Mouse (Mus musculus): ENCODE results near the gene Dut. TPM values are rescaled to one million over a fixed set of nuclear protein-coding genes. Genes with fewer than 3 reads are reported as not detected.

The Dut gene
- polyA plus RNA-seq, 1 experiment, result 15.7 TPM

DNA sequence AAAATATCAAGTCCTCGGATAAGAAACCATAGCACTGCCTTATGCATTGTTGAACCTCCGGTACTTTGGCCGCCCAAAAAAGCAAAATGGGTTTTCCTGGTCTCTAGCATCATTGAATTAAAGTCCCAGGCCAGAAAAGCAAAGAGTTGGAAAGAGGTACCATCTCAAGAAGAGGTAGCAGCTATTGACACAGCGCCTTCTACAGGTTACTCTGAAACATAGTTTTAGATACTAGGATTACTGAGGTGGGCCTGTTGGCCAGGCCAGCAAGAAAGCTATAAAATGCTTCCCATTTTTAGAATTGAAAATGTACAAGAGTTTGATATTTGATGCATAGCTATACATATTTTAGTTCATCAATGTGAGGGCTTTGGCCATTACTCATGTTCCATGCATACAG, 2.9 kb downstream of the Dut start:
- no peak for TF ChIP-seq TAL1 (IDR thresholded peaks at IDR 0.05; ENCODE audit: low read length)
- TF ChIP-seq GATA1 (IDR thresholded peaks at IDR 0.05; ENCODE audit: low read length), result no peak
- peak overlapping the region; percentile 87 for H3K4me3 ChIP-seq (replicated peaks)
- H3K4me1 ChIP-seq (ENCODE audit: control insufficient read depth), result peaks cover 64% of the 10 kb centered on the region
- no peaks in the 10 kb centered on the region for H3K27me3 ChIP-seq (ENCODE audit: control insufficient read depth)
- no peaks in the 10 kb centered on the region; the same call in 1 of the 2 replicates for H3K9me3 ChIP-seq (ENCODE audit: control insufficient read depth, low read length)
- peaks cover 66% of the 10 kb centered on the region for H3K36me3 ChIP-seq (ENCODE audit: control insufficient read depth)

DNA sequence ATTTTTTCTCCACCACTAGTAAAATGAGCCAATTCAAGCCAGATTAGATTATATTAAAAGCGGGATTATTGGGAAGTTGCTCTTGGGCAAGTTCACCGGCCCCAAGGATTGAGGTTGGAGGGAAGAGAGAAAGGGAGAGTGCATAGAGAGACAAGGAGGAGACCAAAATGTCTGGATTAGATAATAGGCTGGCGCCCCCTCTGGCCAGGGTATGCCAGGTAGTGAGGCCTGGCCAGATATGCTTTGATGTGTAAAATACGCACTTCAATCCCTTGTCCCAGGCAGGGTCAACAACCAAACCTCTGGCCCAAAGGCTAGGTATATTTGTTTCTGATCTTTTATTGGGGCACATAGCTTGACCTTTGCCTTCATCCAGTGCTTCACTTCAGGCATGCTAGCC, 4.8 kb downstream of the Dut start:
- no peaks in the 10 kb centered on the region for H3K27me3 ChIP-seq (ENCODE audit: control insufficient read depth)
- H3K9me3 ChIP-seq (ENCODE audit: control insufficient read depth, low read length), result no peaks in the 10 kb centered on the region; the same call in 1 of the 2 replicates
- peaks cover 51% of the 10 kb centered on the region for H3K4me1 ChIP-seq (ENCODE audit: control insufficient read depth)
- TF ChIP-seq GATA1 (IDR thresholded peaks at IDR 0.05; ENCODE audit: low read length) (no peak), TAL1 (IDR thresholded peaks at IDR 0.05; ENCODE audit: low read length) (no peak)
- peak overlapping the region; percentile 87 for H3K4me3 ChIP-seq (replicated peaks)
- H3K36me3 ChIP-seq (ENCODE audit: control insufficient read depth), result peaks cover 84% of the 10 kb centered on the region

DNA sequence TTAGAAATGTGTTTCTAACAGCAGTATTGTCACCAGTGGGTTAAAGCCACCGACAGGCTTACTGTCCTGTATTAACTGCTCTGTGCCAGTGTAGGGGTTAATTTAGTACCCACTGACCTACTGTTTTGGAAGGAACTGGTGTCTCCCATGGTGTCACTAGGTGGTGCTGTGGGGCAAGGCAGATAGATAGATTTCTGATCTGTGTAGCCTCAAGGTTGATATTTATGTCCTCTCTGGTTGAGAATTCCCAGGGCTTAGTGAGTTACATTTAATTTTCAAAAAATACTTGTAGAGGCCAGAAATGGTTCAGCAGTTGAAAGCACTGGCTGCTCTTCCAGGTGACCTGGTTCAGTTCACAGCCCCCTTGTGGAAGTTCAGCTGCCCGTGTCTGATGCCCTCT, 5.3 kb downstream of the Dut start:
- Histone ChIP-seq H3K4me1 (ENCODE audit: control insufficient read depth) (peaks cover 51% of the 10 kb centered on the region), H3K9me3 (ENCODE audit: control insufficient read depth, low read length) (no peaks in the 10 kb centered on the region; the same call in 1 of the 2 replicates), H3K27me3 (ENCODE audit: control insufficient read depth) (no peaks in the 10 kb centered on the region), H3K36me3 (ENCODE audit: control insufficient read depth) (peaks cover 89% of the 10 kb centered on the region), H3K4me3 (replicated peaks) (peak overlapping the region; percentile 87)
- TF ChIP-seq GATA1 (IDR thresholded peaks at IDR 0.05; ENCODE audit: low read length) (no peak), TAL1 (IDR thresholded peaks at IDR 0.05; ENCODE audit: low read length) (no peak)

DNA sequence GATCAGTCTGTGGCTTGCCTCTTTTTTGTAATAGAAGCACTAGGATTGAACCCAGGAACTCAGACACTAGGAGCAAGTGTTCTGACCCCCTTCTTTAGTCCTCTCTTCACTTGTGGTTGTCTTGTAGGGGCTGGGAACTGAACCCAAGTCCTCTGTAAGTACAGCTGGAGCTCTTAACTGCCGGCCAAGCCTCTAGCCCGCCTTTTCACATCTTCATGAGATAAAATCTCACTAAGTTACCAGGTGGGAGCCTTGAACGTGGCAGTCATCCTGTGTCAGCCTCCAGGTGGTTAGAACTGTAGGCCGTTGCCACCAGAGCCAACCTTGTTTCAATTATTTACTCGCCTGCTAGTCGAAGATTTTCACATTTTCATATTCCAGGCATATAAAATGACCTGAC, 6.7 kb downstream of the Dut start:
- Histone ChIP-seq H3K4me1 (ENCODE audit: control insufficient read depth) (peaks cover 48% of the 10 kb centered on the region), H3K27me3 (ENCODE audit: control insufficient read depth) (no peaks in the 10 kb centered on the region), H3K9me3 (ENCODE audit: control insufficient read depth, low read length) (no peaks in the 10 kb centered on the region; the same call in 1 of the 2 replicates), H3K36me3 (ENCODE audit: control insufficient read depth) (peaks cover 99% of the 10 kb centered on the region), H3K4me3 (replicated peaks) (no peak overlapping the region)
- TF ChIP-seq GATA1 (IDR thresholded peaks at IDR 0.05; ENCODE audit: low read length), result no peak
- no peak for TF ChIP-seq TAL1 (IDR thresholded peaks at IDR 0.05; ENCODE audit: low read length)

DNA sequence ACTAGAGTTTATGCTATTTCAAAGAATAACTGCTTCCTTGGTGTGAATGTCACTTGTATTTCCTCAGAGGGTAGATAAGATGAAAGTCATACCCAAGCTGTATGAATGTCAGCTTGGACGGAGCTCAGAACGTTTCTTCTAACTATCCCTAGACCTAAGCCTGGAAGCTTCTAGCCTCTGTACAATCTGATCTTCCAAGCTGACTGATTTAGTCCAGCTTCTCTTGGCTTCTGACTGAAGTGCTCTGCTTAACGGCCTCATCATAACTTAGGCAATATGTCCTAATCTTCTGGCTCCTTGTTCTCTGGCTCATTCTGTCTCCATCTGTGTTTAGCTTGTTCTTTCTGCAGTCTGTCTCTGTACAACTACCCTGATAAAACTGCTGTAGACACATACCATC, 7.6 kb downstream of the Dut start:
- Histone ChIP-seq H3K27me3 (ENCODE audit: control insufficient read depth) (no peaks in the 10 kb centered on the region), H3K36me3 (ENCODE audit: control insufficient read depth) (peaks cover 99% of the 10 kb centered on the region), H3K4me3 (replicated peaks) (no peak overlapping the region), H3K4me1 (ENCODE audit: control insufficient read depth) (peaks cover 43% of the 10 kb centered on the region), H3K9me3 (ENCODE audit: control insufficient read depth, low read length) (no peaks in the 10 kb centered on the region; the same call in 1 of the 2 replicates)
- no peak for TF ChIP-seq TAL1 (IDR thresholded peaks at IDR 0.05; ENCODE audit: low read length)

DNA sequence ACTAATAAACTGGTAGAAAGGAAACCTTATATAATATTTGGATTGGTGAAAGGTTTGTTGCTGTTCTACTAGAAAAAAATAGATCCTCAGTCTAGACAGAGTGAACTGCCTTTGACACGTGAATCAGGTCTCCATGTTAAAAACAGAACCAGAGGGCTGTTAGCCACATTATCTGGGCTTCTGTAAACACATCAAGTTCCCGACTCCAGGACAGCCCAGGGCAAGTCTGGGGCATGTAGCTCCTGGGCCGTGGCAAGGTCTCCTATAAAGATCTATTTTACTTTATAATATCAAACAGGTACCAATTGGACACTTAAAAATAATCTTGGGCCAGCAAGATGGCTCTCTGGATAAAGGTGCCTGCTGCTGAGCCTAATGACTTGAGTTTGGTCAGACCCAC, 8.9 kb downstream of the Dut start:
- Histone ChIP-seq H3K9me3 (ENCODE audit: control insufficient read depth, low read length) (no peaks in the 10 kb centered on the region; the same call in 1 of the 2 replicates), H3K4me1 (ENCODE audit: control insufficient read depth) (peaks cover 33% of the 10 kb centered on the region), H3K4me3 (replicated peaks) (no peak overlapping the region), H3K36me3 (ENCODE audit: control insufficient read depth) (peaks cover 99% of the 10 kb centered on the region), H3K27me3 (ENCODE audit: control insufficient read depth) (no peaks in the 10 kb centered on the region)
- TF ChIP-seq GATA1 (IDR thresholded peaks at IDR 0.05; ENCODE audit: low read length) (no peak), TAL1 (IDR thresholded peaks at IDR 0.05; ENCODE audit: low read length) (no peak)

DNA sequence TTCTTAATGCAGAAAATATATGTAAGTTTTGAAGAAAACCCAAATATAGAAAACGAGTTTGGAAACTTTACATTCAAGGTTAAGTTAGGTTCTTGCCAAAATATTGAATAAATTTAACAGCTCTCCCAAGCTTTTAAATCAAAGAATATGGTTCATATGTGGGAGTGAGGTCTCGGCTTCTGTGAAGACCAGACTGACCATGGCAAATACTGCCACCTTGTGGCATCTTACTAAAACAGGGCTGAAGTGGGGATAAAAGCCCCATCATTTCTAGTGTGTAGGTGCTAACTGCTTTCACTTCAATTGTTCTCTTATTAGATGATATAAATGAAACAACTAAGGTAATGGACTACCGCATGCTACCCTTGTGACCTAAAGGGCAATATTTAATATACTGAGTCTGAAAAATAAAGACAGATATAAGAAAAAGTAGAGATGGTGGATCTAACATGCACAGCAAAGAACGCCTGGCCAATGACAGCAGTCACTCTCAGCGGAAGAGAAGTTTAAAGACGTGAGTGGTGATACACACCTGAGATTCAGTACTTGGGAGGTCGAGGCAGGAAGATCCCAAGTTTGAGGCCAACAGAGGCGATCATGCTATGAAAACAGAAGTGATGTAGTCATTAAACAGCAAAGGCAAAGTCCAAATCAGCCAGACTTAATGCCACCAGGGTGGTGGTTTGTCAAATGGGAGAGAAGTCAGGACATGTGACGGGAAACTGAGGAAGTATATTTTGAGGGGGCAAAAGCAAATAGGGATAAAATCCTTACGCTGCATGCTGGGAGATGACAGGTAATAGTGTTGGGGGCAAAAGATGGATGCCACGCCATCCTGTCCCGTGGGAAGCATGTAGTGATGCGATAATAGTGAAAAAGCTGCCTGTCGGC, 12.5 kb downstream of the Dut start:
- TF ChIP-seq TAL1 (IDR thresholded peaks at IDR 0.05; ENCODE audit: low read length) (no peak), GATA1 (IDR thresholded peaks at IDR 0.05; ENCODE audit: low read length) (no peak)
- no peaks in the 10 kb centered on the region for H3K9me3 ChIP-seq (ENCODE audit: control insufficient read depth, low read length)
- H3K4me3 ChIP-seq (replicated peaks), result no peak overlapping the region
- no peaks in the 10 kb centered on the region for H3K27me3 ChIP-seq (ENCODE audit: control insufficient read depth)
- peaks cover 88% of the 10 kb centered on the region for H3K36me3 ChIP-seq (ENCODE audit: control insufficient read depth)
- H3K4me1 ChIP-seq (ENCODE audit: control insufficient read depth), result peaks cover 5% of the 10 kb centered on the region

DNA sequence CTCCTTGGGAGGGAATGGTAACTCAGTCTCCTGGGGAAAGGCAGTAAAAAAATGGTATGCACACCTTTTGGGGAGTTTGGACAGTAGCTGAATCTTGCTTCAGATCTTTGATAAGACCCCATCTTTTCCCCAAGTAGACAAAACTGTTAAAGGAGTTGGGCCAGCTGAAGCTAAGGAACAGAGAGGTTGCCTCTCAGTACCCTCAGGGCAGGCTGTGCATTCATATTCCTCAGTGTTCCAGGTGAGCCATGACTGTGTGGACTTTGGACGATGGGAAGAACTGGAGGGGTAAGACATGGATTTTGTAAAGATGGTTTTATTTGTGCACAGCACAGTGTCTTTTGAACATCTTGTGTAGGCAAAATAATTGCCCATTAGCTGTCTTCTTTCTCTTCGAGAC, 13.3 kb downstream of the Dut start:
- H3K4me1 ChIP-seq (ENCODE audit: control insufficient read depth), result no peaks in the 10 kb centered on the region
- no peaks in the 10 kb centered on the region for H3K27me3 ChIP-seq (ENCODE audit: control insufficient read depth)
- TF ChIP-seq GATA1 (IDR thresholded peaks at IDR 0.05; ENCODE audit: low read length) (no peak), TAL1 (IDR thresholded peaks at IDR 0.05; ENCODE audit: low read length) (no peak)
- no peak overlapping the region for H3K4me3 ChIP-seq (replicated peaks)
- H3K9me3 ChIP-seq (ENCODE audit: control insufficient read depth, low read length), result no peaks in the 10 kb centered on the region
- H3K36me3 ChIP-seq (ENCODE audit: control insufficient read depth), result peaks cover 87% of the 10 kb centered on the region

DNA sequence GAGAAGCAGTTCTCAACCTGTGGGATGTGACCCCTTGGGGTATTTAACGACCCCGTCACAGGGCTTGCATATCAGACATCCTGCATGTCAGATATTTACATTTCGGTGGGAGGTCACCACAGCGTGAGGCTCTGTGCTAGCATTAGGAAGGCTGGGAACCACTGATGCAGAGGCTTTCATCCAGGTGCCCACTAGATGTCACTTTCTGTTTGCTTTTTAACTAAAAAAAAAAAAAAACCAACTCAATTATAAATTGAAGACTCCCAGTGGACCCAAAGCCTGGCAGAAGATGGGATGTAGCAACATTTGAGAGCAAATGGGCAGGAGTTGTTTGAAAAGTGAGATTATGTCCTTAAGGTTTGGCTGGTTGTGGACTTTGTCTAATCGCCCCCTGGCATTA, 16.1 kb downstream of the Dut start:
- no peaks in the 10 kb centered on the region for H3K9me3 ChIP-seq (ENCODE audit: control insufficient read depth, low read length)
- H3K27me3 ChIP-seq (ENCODE audit: control insufficient read depth), result no peaks in the 10 kb centered on the region
- H3K36me3 ChIP-seq (ENCODE audit: control insufficient read depth), result peaks cover 66% of the 10 kb centered on the region
- TF ChIP-seq GATA1 (IDR thresholded peaks at IDR 0.05; ENCODE audit: low read length) (no peak), TAL1 (IDR thresholded peaks at IDR 0.05; ENCODE audit: low read length) (no peak)
- H3K4me1 ChIP-seq (ENCODE audit: control insufficient read depth), result no peaks in the 10 kb centered on the region
- H3K4me3 ChIP-seq (replicated peaks), result no peak overlapping the region
